Mouse (Mus musculus) C2C12 (cell line): ENCODE results near the gene Fign. TPM values are rescaled to one million over a fixed set of nuclear protein-coding genes. Genes with fewer than 3 reads are reported as not detected.

ENCODE experiments used
- H3K27me3 ChIP-seq: one replicate; pipeline ENCODE4 v1.6.1; 2011; ENCODE audit not compliant: control insufficient read depth, insufficient read depth, insufficient read length
- H3K36me3 ChIP-seq: one replicate; pipeline ENCODE4 v1.6.1; 2011; ENCODE audit not compliant: control insufficient read depth, insufficient read depth
- H3K4me3 ChIP-seq: one replicate; pipeline ENCODE4 v1.5.1; 2011; ENCODE audit warnings: mild to moderate bottlenecking, control low read depth; ENCODE audit not compliant: poor library complexity, insufficient read depth, severe bottlenecking
- H3K79me2 ChIP-seq: one replicate; pipeline ENCODE4 v1.6.1; 2011; ENCODE audit not compliant: control insufficient read depth, insufficient read depth
- H3K79me3 ChIP-seq: one replicate; pipeline ENCODE4 v1.6.1; 2011; ENCODE audit warnings: low read depth, control low read depth
- H3ac ChIP-seq: one replicate; pipeline ENCODE3; 2011; ENCODE audit warnings: low read depth; ENCODE audit not compliant: control insufficient read depth, insufficient read length
- CEBPB ChIP-seq: IDR thresholded peaks from one replicate; pipeline ENCODE4 v1.6.1; 2011; ENCODE audit warnings: low read depth, mild to moderate bottlenecking, control low read depth, moderate library complexity
- CTCF ChIP-seq: IDR thresholded peaks from one replicate; pipeline ENCODE4 v1.5.1; 2011; ENCODE audit not compliant: control insufficient read depth, insufficient read depth, insufficient read length
- FOSL1 ChIP-seq: IDR thresholded peaks from one replicate; pipeline ENCODE4 v1.8.0; 2011; ENCODE audit warnings: mild to moderate bottlenecking, low read length; ENCODE audit not compliant: poor library complexity, insufficient read depth, severe bottlenecking
- MAX ChIP-seq: IDR thresholded peaks from one replicate; pipeline ENCODE4 v1.6.1; 2011; ENCODE audit warnings: mild to moderate bottlenecking, control low read depth
- MYOD1 ChIP-seq: IDR thresholded peaks from one replicate; pipeline ENCODE4 v1.6.1; 2011; ENCODE audit warnings: low read depth; ENCODE audit not compliant: control insufficient read depth, insufficient read length
- MYOG ChIP-seq: IDR thresholded peaks from one replicate; pipeline ENCODE4 v1.6.1; 2011; ENCODE audit not compliant: control insufficient read depth, insufficient read length; ENCODE audit errors: extremely low read depth
- USF1 ChIP-seq: IDR thresholded peaks from one replicate; pipeline ENCODE4 v1.6.1; 2011; ENCODE audit warnings: low read depth, mild to moderate bottlenecking, control low read depth, moderate library complexity
- polyA plus RNA-seq: library from polyadenylated mRNA; unstranded; fragments of >200 nt; fragmentation: generic; extraction: Trizol; gene quantifications from one replicate; pipeline ENCODE4 v1.2.1, GENCODE M21; 2012; ENCODE audit warnings: missing spikeins

The Fign gene
- polyA plus RNA-seq, 1 experiment = 0.08 TPM

- no peaks in the 10 kb centered on the region for H3K27me3 ChIP-seq
- H3ac ChIP-seq = no peak overlapping the region
- no peak overlapping the region for H3K4me3 ChIP-seq
- no peaks in the 10 kb centered on the region for H3K36me3 ChIP-seq
- H3K79me2 ChIP-seq = no peaks in the 10 kb centered on the region
- no peaks in the 10 kb centered on the region for H3K79me3 ChIP-seq
- TF ChIP-seq CEBPB = no peak
These were observed 13.9 kb downstream of the Fign start for GRCm38 (mm10) chr2:64083853-64084427.

- TF ChIP-seq MYOG (no peak), MYOD1 (no peak), USF1 (no peak), MAX (no peak), FOSL1 (no peak), CTCF (no peak), CEBPB (no peak)
- H3K79me3 ChIP-seq = no peaks in the 10 kb centered on the region
- H3ac ChIP-seq = no peak overlapping the region
- H3K4me3 ChIP-seq = no peak overlapping the region
- no peaks in the 10 kb centered on the region for H3K79me2 ChIP-seq
- H3K27me3 ChIP-seq = no peaks in the 10 kb centered on the region
- H3K36me3 ChIP-seq = no peaks in the 10 kb centered on the region
These were observed 18.1 kb downstream of the Fign start for GRCm38 (mm10) chr2:64079765-64080164.

DNA sequence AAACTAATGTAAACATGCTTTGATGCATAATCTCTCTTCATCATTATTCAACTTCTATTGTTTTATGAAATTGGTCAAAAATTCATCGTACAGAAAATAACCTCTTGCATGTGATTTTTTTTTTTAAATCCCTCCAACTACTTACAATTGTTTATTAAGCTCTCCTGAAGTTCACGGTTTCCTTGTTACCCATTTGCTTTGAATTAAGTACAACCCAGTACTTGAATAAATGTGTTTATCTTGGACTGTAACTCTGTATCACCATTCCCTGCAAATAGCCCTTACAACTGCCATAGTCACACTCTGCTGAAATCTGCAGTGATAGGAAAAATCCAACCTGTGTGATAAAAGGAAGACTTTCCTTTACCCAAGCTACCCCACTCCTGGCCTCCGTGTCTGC is 19.3 kb downstream of the Fign start:
- Histone ChIP-seq H3K27me3 (no peaks in the 10 kb centered on the region), H3K79me3 (no peaks in the 10 kb centered on the region), H3K4me3 (no peak overlapping the region), H3K79me2 (no peaks in the 10 kb centered on the region), H3ac (no peak overlapping the region), H3K36me3 (no peaks in the 10 kb centered on the region)
- TF ChIP-seq CTCF = no peak
- no peak for TF ChIP-seq USF1
- no peak for TF ChIP-seq MYOD1
- TF ChIP-seq MYOG = no peak
- no peak for TF ChIP-seq CEBPB
- TF ChIP-seq MAX = no peak
- TF ChIP-seq FOSL1 = no peak

GRCm38 (mm10) chr2:64077846-64078245 is 20.0 kb downstream of the Fign start:
- TF ChIP-seq USF1 = no peak
- no peak for TF ChIP-seq MAX
- TF ChIP-seq MYOG = no peak
- TF ChIP-seq FOSL1 = no peak
- no peak for TF ChIP-seq CEBPB
- no peak for TF ChIP-seq CTCF
- TF ChIP-seq MYOD1 = no peak
- no peaks in the 10 kb centered on the region for H3K79me3 ChIP-seq
- H3K79me2 ChIP-seq = no peaks in the 10 kb centered on the region
- H3K36me3 ChIP-seq = no peaks in the 10 kb centered on the region
- H3ac ChIP-seq = no peak overlapping the region
- H3K27me3 ChIP-seq = no peaks in the 10 kb centered on the region
- no peak overlapping the region for H3K4me3 ChIP-seq

DNA sequence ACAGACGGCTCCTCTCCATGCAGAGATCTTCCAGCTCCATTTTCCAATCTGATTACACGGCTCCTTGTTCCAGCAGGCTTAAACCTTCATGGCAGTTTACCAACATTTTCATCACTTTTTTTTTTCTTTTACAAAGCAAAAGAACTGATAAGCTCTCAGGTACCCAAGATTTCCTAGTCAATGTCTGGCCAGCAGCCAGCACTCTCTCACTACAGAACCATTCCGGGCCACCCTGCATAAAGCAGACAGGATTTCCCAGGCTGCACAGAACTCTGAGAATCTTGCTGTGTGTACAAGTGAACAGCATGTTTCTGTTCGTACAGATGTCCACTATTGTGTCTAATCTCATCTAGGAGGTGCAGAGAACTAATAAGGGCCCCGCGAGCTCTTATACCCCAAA is 22.0 kb downstream of the Fign start:
- H3K27me3 ChIP-seq = no peaks in the 10 kb centered on the region
- H3K4me3 ChIP-seq = no peak overlapping the region
- no peaks in the 10 kb centered on the region for H3K79me2 ChIP-seq
- no peak for TF ChIP-seq CTCF
- no peak for TF ChIP-seq CEBPB
- no peak for TF ChIP-seq FOSL1
- TF ChIP-seq MAX = no peak
- TF ChIP-seq MYOD1 = no peak
- TF ChIP-seq MYOG = no peak
- no peak for TF ChIP-seq USF1
- no peaks in the 10 kb centered on the region for H3K36me3 ChIP-seq
- H3K79me3 ChIP-seq = no peaks in the 10 kb centered on the region
- no peak overlapping the region for H3ac ChIP-seq
